Mouse (Mus musculus) CD4-positive helper T cell, adult 2 months (primary cell): ENCODE results near the gene Psmd6.

Source experiments
- DNase-seq: peaks from one replicate; pipeline ENCODE4 v3.0.0-alpha.2; 2012; ENCODE audit warnings: low read depth, missing footprints, low spot score

Psmd6 gene

DNA sequence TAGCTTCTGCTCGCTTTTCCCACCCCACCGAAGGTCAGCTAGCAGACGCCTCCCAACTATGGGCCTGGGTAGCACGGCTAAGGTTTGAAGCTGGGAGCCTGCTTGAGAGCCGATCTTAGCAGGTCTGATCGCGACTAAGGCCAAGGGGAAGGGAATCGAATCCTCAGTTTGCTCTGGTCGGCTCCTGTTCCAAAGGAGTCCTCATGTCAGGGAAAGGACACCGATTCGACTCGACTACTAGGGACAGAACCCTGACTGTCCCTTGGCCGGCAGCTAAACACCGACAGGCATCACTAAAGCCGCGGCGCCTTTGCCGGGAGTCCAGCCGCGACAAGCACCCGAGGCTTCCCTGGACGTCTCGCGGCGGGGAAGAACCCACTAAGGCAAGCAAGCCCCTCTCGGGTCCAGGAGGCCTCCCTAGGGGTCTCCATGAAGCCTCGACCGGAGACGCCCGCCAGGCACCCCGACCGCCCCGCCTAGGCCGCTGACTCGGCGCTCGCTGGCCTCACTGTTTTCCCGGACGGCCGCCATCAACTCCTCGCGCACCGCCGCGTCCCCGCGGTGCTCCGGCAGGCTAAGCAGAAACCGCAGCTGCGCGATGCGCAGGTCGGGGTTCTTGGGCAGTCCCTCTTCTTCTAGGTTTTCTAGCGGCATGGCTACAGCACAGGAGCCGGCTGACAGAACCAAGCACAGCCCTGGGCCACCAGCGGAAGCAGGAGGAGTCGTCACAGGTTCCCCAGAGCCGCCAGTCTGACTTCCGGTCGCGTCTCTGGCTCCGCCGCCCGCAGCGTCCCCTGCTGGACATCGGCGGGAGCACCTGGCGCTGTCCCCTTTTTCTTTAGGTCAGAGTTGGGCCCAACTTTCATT lies at the start of gene Psmd6:
Gene Psmd6, minus strand, starts transcription at position 755 of the 867 bp plus-strand sequence.
- DNase-seq = peak; percentile 91

DNA sequence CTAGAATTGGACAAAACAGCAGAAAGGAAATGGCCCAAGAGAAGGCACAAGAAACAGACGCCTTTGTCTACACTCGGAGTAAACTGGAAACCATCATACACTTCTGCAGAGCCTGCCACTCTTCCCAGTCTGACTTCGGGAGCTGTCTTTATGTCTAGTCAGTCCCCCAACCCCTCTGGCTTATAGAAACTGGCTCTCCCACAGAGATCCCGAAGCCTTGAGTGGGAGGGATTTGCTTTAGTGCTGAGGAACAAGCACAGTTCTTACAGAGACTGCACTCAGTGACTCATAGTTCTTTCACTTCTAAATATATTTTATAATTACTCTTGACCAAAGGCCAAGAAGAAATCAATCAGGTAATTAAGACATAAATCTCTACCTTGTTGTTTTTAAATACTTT lies 10.1 kb downstream of the Psmd6 start:
- no peak for DNase-seq

- no peak for DNase-seq
Observed at GRCm38 (mm10) chr14:14104930-14105318, 15.9 kb downstream of the Psmd6 start.

- no peak for DNase-seq
Observed at GRCm38 (mm10) chr14:14104213-14104929, 16.4 kb downstream of the Psmd6 start.

GRCm38 (mm10) chr14:14101296-14101695 lies 19.5 kb downstream of the Psmd6 start:
- no peak for DNase-seq

DNA sequence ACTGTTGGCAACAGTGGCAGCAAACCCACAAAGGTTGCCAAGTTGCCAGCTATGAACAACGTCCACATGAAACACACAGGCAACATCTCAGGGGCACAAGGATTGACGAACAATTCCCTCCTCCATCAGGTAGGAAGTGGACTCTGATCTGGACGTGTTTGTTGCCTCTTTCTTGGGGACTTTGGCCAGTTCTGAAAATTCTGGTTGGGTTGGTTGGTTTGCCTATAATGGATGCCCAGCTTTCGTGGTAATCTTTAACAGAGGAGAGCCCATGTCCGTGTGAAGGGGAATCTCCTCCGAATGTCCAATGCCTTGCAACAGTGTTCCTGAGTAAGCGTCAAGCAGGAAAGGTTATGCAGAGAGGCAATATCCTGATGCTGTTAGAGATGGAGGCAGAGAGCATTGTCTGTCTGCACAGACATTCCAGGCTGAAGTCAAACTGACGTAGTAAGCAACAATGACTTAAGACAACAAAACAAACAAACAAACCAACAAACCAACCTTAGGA lies 20.0 kb downstream of the Psmd6 start:
- DNase-seq = no peak

GRCm38 (mm10) chr14:14098330-14098980 lies 22.3 kb downstream of the Psmd6 start:
- peak; percentile 87 for DNase-seq

DNA sequence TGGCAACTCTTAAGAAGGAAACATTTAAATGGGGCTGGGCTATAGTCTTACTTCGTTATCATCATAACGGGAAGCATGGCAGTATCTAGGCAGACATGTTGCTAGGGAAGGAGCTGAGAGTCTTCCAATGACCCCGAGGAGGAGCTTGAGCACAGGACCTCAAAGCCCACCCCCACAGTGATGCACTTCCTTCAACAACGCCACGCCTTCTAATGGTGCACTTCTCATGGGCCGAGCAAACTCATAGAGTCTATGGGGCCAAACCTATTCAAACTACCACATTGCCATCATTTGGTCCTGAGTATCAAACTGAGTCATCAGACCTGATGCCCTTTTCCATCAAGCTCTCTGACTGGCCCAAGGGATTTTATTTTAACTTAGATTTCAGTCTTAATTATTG lies 30.2 kb downstream of the Psmd6 start:
- DNase-seq = no peak

- peak; percentile 45 for DNase-seq
Observed at GRCm38 (mm10) chr14:14088016-14088791, 32.6 kb downstream of the Psmd6 start.

- DNase-seq = no peak
Observed at GRCm38 (mm10) chr14:14087348-14087747, 33.4 kb downstream of the Psmd6 start.

GRCm38 (mm10) chr14:14086711-14087263 lies 34.0 kb downstream of the Psmd6 start:
- DNase-seq = no peak

- DNase-seq = no peak
Observed at GRCm38 (mm10) chr14:14083811-14084210, 37.0 kb downstream of the Psmd6 start.

DNA sequence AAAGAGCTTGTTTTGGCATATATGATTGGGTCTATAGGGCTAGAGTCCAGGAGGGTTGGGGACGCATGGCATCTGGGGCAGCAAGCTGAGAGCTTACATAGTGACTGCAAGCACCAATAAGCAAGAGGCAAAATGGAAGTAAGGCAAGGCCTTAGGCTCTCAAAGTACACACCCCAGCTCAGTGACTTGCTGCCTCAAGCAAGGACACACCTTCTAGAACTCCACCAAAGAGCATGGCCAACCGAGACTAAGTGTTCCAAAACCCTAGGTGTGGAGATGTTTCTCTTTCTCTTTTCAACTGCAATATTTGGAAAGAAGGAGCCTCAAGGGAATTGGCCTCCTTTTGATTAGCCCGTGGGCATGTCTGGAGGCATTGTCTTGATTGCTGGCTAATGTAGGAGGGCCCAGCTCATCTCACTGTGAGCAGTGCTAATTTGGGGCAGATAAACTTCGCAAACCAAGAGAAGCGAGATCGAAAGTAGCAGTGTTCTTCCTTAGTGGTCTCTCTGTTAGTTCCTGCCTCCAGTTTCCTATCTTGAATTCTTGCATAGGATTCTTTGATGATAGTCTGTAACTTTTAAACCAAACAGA lies 40.1 kb downstream of the Psmd6 start:
- no peak for DNase-seq

DNA sequence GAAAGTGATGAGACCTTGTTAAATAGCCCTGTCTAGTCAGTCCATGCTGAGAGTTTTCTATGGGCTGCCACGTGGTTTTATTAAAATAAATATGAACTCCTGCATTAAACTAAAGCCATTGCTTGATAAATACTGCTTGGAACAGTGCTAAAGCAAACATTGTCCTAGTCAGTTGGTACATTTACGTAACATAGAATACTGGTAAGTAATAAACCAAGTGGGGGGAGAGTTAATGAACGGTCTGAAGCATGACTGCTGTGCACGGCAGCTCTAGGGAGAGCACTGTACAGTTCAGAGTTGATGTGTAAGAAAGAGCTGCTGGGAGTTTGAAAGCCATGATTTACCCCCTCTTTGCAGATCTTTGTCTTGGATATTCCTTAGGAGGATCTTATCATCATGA lies 49.3 kb downstream of the Psmd6 start:
- no peak for DNase-seq

DNA sequence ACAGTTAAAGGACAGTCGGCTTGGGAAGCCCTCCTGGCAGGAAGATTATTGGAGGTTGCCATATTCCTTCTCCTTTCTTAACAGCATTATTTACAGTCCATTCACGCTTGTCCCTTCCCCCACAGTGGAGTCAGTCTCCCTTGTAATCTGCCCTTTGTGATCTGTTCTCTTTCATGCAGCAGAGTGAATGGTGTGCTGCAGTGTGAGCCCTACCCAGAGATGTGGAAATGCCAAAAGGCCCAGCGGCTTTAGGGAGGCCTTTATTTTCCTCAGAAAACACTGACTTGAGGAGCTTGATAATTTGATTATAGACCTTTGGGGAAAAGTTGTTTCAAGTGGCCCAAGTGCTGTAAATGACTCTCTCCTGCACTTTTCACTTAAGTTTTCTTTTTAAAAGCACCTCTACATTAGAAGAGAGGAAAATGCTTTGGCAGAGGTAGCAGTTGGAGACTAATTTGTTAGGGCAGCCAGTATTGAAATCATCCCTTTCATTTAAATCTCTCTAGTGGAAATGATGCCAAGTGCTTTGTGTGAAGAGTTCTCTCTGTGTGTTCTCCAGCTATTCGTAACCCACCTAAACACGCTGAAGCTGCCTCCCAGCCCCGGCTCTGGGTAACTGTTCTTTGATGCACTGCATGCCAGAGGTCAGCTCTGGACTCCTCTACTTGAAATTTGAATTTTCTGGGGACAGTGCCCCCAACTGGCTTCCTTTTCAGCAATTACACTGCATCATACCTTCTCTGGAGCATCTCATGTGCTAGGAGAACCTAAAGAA lies 50.1 kb downstream of the Psmd6 start:
- no peak for DNase-seq

DNA sequence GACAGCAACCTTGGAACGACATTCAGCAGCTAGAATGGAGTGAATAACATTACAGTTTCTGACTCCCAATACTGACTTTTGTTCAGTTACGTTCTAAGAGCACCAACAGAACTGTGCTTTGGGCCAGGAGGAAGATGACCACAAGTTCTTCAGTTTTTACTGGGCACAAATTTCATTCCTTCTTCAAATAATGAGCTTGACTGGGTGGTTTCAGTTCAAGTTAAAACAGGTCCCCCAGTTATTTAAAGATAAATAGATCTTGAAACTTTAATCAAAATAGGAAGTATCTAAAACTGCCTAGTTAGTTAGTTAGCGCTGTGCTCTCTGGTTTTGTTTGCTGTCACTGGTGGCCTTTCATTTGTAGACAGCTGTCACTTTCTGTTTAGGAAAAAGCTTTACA lies 52.2 kb downstream of the Psmd6 start:
- no peak for DNase-seq

DNA sequence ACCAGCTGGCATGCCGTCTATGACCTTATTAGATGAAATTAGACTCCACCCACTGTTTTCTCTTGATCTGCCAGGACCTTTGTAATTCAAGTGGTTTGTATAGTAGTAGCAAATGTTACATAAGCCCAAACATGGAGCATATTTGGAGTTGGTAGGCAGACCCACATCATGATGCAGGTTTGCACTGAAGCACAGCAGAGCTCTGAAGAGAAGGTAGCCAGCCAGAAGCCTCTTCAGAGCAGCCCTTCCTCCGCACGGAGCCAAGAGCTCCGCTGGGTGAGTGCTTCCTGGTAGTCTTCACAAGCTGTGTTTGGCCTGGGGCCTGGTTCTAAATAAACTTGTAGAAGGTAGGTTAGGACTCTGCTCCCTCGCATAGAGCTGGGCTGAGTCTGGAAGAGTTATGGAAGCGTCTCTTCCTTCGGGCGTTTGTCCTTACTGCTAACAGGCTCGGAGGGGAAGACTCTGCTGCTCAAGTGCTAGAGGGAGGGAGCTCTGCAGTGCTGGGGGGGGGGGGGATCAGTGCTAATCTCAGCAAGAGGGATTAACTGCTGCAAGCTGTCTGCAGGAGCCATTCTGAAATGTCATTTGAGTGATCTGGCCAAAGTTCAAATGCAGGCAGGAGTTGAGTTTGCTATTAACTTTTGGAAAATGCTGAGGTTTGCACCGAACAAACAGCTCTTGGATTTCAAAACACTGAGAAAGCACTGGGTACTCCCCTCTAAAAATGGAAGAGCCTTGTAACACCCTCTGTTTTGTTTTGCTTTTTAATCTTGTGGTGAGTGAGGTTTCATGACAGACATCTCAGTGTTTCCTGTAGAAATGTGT lies 52.9 kb downstream of the Psmd6 start:
- peak; percentile 86 for DNase-seq

DNA sequence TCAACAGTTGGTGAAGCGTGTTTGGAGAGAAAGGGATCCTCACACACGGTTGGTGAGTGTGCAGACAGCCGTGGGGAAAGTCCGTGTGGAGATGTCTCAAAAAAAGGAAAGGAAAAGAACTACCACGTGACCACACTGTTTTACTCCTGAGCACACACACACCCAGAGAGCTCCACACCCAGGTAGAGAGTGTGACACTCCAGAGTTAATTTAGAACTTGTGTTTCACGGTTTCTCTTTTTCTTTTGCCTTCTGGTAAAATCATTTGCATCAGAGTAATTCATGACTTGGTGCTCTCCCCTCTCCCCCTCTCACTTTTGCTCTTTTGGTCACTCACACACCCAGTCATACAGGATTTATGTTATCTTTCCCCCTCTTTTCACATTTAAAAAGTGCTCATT lies 54.5 kb downstream of the Psmd6 start:
- DNase-seq = no peak

- DNase-seq = no peak
Observed at GRCm38 (mm10) chr14:14065142-14065498, 55.7 kb downstream of the Psmd6 start.
